Mouse (Mus musculus): ENCODE measurements at regions not wholly inside any gene's neighbourhood (a gene's known extent, or its start where the extent isn't known, plus 50 kb on each side); places are given as distances from the start of the nearest gene placed in this dataset.

DNA sequence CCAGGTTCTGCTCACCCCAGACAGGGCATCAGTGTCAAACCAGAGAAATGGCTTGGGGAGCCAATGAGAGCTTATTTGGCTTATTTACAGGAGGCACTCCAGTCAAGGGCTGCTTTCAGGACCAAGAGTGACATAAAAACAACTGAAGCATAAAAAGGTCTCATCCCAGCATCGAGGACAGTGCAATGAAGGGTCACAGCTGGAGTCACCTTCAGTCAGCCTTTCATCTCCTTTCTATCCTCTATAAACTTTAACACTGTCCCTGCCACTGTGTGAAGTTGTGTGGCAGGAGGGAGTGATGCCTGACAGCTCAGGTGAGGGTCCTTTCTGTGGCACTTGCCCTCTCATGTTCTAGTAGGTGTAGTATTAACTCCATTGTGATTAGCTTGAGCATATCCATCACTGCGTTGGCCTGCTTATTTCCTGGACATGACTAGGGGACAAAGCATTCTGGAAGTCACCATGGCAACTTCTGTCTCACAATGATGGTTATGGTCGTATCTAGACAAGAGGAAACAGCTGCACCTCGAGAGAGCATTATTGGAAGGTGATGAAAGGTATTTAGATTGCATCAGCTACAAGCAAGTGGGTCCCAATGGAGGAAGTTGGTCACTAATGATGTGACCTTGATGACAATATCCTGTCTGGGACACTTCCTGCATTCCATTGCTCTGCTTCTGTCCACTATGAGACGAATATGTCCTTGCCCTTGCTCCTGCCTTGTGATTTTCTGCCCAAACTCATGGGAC lies 87.8 kb upstream of the Enpp6 start:
- no peak for DNase-seq (ENCODE audit: extremely low read depth, low read depth)

DNA sequence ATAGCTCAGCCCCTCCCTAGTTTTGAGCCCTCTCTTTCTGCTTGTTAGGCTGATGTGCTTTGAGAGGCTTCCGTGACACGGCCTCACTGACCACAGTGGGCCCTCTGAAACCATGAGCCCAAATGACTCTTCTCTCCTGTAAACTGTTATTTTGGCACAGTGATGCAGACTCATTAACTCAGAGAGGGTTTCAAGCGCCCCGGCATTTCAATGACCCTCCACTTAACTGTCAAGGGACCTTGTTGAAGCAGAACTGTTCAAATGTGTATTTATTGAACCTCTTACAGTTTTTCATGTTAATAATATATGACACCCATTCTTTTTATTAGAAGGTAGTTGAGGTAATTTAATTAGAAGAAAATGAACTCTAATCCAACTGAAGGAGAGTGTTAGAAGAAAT lies 85.9 kb upstream of the Enpp6 start:
- DNase-seq (ENCODE audit: extremely low read depth, low read depth): no peak

DNA sequence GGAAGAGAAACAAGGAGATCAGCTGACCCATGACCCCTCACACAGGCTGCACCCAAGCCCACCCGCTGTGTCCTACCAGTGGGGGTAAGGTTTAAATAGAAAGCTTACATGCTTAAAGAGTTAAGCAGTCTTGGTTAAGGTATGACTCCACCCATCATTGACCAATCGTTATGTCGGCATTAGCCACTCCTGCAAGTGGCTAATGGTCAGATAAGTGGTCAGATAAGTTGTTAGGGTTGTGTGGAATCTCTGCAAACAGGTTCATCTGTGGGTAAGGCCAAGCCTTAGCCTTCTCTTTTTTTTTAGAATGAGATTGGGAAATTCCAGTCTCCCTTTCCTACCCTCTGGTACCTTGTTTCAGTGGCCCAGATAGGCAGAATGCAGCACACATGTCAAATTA lies 82.0 kb upstream of the Enpp6 start:
- DNase-seq (ENCODE audit: extremely low read depth, low read depth): no peak

DNA sequence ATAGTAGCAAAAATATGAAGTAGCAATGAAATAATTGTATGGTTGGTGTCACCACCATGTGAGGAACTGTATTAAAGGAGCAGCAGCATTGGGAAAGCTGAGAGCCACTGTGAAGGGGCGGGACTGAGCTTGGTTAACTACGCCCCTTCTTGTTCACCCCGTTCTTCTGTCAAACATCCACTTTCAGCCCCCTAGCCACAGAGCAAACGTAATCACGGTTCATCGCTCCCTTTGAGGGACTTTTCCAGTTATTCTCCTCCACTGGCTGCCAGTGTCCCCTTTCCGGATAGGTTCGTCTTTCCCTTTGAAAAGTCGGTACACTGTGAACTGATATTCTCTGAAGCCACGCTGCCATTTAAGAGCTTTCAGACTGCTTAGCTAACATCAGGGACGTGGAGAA lies 79.3 kb upstream of the Enpp6 start:
- DNase-seq (ENCODE audit: extremely low read depth, low read depth): no peak

DNA sequence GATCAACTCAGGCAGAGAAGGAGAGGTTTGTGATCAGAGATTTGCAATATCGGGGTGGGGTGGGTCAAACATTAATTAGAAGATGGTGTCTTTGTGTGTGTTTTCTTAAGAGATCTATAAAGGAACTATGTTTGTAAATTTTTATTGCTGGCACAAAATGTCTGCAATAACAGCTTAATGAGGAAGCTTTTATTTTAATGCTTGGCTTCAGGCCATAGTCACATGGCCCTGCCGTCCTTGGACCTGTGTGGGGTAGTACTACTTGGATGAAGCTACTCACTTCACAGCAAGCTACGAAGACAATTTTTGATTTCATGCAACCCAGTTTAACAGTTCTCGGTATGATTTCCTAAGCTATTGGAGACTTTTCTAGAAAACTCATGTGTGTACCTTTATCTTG lies 78.5 kb upstream of the Enpp6 start:
- DNase-seq (ENCODE audit: extremely low read depth, low read depth): no peak

DNA sequence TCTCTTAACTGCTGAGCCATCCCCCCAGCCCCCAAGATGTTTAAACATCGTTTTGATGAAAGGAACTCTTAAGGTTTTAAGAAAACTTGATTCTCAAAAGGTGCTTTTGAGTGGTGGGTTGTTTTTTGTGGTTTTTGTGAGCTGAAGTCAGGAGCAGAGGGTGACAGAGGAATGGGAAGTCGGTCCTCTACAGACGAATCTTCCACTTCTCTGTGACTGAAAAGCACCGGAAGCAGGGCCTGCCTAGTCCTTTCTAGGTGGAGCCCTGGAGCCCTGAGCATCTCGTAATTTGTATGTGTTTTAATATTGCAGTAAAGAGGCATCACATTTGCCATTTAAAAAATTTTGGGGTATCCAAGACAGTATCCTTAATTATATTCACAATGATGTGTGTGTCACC lies 72.7 kb upstream of the Enpp6 start:
- no peak for DNase-seq (ENCODE audit: extremely low read depth, low read depth)

DNA sequence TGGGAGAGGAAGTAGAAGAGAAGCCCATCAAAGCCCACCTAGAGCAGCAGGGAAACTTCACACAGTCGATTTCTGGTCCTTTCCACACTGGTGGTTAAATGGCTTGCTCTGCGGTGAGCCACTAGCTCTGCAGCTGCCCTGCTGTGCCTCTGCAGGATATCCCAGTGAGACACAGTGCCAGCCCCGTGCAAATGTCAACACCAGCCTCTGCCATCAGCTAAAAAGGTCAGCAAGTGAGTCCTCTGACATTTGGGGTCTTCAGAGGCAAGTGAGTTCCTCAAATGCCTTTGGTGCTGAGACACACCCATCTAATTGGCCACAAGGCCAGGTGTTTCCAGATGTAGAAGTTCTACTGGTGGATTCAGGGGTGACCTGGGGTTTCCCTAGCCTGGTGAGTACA lies 66.6 kb upstream of the Enpp6 start:
- DNase-seq (ENCODE audit: extremely low read depth, low read depth): no peak

DNA sequence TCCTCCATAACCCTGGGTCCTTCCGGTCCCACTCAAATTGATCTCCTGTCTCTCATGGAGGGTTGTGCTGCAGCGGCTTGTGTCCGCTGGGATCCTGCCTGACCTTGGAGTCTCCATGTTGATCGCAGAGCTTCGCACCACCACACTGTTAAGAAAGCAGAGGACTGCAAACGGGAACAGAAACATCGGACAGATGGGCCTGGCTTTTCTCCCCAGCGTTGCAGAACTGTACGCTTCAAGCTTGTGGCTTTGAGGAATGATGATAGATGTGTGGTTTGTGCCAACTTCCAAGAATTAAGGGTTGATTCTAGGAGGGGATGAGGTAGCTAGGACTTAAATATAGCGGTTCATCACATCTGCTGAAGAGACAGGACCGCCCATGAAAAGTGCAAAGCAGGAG lies 65.6 kb upstream of the Enpp6 start:
- no peak for DNase-seq (ENCODE audit: extremely low read depth, low read depth)

DNA sequence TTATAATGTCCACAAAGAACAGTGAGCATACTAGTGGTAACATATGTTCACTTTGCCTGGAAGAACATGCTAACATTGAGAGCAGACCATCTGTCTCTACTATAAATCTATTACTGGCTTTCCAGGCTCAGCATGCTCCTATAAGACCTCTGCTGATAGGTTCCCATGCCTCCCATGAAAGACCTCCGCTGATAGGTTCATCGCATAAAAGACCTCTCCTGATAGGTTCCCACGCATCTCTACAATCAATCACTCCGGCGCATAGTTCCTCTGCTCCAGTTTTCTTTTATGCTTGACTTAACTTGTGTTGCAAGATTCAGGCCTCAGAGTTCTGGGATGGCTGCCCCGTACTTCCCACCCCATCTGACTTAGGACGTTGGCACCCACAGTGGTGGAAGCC lies 65.1 kb upstream of the Enpp6 start:
- DNase-seq (ENCODE audit: extremely low read depth, low read depth): no peak

DNA sequence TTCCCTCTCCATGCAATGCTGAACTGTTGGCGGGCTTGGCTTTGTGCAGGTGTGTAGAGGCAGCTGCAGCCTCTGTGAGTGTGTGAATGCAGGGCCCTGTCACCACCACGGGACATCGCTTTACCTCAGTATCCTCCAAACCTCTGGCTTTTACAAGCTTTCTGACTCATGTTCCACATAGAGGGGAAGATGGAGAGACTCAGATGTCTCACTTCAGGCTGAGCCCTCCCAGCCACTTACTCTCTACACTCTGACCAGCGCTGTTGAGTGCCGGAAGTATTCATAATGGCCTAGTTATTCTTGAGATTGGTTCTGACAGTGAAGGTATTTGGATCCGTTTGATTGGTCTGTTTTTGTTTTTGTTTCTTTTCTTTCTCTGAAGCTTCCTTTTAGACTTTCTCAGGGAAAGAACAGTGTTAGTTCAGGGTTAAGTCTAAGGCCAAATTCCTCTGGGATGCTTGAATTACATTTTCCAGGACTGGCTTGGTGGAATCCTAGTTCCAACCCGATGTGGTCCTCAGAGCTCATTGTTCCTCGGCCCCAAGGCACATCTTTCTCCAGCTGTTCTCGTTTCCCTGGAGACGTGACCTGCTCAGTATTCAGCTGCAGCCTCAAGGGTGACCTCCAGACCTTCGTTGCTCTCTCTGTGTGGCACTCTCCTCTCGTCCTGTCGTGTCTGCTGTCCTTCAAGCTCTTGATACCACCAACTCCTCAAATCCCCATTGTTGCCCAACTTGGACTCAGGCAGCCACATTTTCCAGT lies 61.7 kb upstream of the Enpp6 start:
- no peak for DNase-seq (ENCODE audit: extremely low read depth, low read depth)

DNA sequence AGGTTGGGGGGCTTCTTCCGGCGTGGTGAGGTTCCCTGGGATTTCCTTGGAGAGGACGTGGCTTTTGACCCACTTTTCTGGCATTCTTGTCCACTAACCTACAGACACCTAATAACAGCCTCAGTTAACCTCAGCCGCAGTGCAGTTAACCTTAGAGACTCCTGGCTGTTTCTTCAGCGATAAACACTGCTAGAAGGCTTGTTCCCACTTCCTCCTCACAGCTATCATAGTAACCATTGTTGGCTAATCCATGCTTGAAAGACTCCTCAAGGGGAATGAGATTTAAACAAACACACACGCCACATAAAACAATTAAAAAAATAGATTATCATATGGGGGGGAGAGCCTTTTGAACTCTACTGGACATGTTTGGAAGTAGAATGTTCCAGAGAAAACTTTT lies 58.0 kb upstream of the Enpp6 start:
- no peak for DNase-seq (ENCODE audit: extremely low read depth, low read depth)

DNA sequence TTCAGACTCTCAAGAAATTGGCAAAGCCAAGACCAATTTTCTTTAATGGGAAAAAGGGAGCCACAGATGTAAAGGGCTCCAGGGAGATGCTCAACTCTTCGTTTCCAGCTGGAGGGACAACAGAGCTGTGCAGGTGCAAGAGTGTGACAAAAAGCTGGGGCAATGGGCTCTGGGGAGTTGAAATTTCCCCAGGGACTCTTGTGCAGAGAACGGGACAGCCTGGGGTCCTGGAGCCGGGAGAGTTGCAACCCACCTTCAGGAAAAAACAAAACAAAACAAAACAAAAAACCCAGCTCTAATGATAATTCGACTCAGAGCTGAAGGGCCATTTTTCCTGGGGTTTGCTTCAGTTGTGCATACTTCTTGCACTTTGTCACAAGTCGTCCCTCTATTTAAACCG lies 57.0 kb upstream of the Enpp6 start:
- no peak for DNase-seq (ENCODE audit: extremely low read depth, low read depth)

DNA sequence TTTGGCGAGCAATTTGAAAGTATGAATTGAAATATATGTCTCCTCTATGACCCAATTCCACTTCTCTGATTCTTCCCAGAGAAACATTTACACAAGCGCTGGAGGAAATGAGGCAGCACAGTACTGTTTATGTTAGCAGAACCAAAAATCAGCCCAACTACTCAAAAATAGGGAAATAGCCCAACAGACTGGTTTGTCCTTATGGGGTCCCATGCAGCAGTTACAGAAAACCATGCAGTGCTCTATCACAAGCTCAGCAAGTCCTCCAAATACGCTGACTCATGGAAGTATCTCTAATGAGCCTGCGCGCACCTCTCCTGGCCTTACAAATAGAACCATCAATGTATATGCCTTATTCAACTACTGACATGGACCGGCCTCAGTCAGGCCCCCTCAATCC lies 55.4 kb upstream of the Enpp6 start:
- DNase-seq (ENCODE audit: extremely low read depth, low read depth): no peak

DNA sequence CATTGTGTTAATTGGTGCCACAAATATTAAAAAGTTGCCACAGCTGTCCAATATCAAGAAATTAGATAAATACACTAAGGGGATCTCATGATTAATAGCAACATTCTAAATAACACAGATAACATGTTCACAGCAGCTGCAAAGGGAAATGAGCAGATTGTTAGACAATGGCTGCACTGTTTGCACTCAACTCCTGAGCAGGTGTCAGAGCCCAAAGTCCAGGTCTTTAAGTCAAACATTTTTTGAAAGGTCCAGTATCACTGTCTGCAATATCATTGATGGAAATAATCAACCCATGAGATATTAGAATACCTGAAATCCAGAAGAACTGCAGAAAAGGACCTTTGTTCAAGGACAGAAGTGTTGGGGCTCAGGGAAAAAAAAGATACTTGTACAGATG lies 53.4 kb upstream of the Enpp6 start:
- DNase-seq (ENCODE audit: extremely low read depth, low read depth): no peak

DNA sequence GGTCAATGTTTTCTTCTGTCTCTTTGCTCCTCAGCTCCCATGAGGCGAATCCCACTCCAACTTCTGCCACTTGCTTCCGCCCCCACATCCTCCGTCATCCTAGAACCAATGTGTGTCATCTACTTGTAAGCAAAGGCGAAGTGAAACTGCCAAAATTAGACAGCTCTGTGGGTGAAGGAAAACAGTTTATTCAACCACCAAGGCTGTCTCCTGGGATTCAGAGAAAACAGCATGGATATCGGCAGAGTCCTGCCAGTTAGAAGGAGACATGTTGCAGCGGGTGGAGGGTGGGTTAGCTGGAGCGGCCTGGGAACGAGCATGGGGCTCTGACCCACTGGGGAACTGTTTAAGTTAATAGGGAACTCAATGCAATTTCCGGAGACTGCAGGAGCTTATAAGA lies 52.4 kb upstream of the Enpp6 start:
- no peak for DNase-seq (ENCODE audit: extremely low read depth, low read depth)

DNA sequence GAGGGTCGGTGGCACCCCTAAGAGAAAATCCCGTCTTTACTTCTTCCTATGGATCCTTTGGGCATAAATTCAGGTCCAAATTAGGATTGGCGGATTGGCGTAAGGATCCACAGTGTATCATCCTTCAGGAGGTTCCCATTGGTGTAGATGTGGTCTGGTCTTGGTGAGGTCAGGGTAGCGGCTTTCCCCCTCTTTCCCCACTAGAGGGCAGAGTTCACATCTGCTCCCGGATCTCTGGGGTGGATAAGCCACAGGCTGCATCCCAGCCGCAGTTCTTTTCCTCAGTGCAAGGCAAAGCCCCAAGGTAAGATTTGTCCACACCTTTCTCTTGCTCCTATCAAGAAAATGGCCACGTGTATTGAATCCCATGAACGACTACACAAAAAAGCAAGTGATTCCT lies 51.8 kb upstream of the Enpp6 start:
- peak; percentile 22 for DNase-seq (ENCODE audit: extremely low read depth, low read depth)

DNA sequence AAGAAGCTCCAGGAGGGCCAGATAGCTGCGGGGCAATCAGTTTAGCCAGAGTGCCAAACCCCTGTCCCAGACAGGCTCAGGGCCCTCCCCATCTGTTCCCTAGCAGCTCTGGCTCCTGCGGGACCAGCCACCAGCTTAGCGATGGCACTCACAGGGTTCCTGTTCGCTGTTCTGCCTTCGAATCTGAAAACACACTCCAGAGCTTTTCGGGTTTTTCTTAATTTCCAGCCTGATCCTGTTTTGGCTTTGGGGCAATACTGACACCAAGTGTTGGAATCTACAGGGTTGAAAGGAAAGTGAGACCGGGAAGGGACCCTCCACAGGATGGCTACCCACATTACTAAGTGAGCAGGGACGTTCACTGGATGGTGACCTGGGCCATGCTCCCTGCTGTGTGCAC lies 50.6 kb upstream of the Enpp6 start:
- no peak for DNase-seq (ENCODE audit: extremely low read depth, low read depth)

Data from MEL-GATA-1-ER (cell line).